Mouse (Mus musculus): ENCODE data around the gene Zfp617. TPM values are rescaled to one million over a fixed set of nuclear protein-coding genes. Genes with fewer than 3 reads are reported as not detected.
"Not testable (repeated sequence)": the region's sequence is repeated elsewhere in the genome, so short reads cannot be mapped to it uniquely, and the experiment has no call there.

The Zfp617 gene
- 10 to 100 TPM; 22.2 to 23.1 (median 22.8) TPM for polyA plus RNA-seq (2017; shearing (Covaris generic))

DNA sequence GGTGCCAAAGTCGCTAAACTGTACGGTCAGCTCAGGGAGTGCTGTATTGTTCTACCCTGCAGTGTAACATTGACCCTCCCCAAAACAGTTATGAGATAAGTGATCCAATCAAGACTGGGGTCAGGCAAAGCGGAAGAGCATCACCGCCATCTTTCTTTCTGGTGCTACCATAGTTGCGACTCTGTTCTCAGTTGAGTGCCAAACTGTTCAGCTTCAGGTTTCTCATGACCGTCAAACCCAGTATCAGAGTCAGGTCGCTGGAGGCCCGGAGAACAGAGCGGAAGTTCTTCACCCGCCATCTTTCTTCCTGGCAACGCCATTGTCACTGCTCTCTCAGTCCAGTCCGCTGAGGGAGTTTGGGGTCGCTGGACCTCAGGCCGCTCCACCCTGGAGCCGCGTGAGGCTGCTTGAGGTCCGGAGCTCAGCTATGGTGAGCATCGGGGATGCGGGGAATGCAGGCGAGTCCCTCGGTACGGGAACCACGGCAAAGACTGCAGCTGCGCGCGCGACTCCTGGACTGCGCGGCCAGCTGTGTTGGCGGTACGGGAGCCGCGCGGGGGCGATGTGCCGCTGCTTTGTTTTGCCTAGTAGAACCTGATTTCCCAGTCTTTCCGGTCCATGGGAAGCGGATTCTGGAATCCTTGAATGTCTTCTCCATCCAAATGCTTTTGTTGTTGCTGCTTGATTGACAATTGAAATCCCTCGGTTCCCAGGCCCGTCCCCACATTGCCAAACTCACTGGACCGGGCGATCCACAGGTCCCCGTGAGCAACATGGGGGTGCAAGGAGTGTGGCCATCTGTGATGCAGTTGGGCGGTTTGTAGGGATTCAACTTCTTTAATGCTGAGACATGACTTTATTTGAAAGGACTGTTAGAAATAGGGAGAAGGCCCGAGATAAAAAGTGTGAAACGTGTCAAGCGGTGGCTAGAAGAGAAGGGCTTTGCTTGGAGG, at the start of gene Zfp617, which contains the start of gene Zfp882:
TSS of gene Zfp617 (plus strand) at position 327 of the 953 bp plus-strand sequence.
TSS of gene Zfp882 (plus strand) at position 300 of the 953 bp plus-strand sequence.
- ATAC-seq = peak; percentile 88

GRCm38 (mm10) chr8:71861551-71861950, 46.9 kb upstream of the Zfp617 start:
- ATAC-seq = not testable (repeated sequence)

- not testable (repeated sequence) for ATAC-seq
These were observed 46.4 kb upstream of the Zfp617 start for GRCm38 (mm10) chr8:71862038-71862437.

DNA sequence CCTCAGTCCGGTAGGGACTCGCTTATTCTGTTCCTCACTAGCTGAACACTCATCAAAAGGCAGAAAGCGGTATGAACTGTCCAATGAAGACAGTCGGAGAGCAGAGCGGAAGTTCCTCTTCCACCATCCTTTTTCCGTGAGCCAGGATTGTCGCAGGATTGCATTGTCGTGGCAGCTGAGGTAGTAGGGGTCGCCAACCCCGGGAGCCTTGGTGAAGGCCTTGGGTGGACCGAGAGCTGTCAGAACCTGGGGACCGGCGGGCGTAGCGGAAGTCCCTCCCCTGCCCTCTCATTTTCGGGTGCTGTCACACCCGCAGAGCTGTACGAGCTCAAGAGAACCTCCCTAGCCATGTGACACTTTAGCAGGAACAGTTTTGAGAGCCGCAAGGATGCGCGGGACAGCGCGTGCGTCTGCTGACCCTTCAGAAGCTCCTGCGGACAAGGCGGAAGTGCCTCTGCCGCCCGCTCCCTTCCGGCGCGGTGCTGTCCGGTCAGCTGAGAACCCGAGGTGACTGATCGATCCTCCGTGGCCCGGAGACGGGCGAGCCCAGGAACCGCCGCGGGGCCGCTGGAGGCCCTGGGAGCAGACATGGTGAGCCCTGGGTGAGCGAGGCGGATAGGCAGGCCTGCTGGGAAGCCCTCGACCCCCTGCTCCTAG, 26.7 kb upstream of the Zfp617 start, which contains the start of gene Zfp709:
TSS of gene Zfp709 (plus strand) at position 402 of the 657 bp plus-strand sequence.
- peak; percentile 85 for ATAC-seq

DNA sequence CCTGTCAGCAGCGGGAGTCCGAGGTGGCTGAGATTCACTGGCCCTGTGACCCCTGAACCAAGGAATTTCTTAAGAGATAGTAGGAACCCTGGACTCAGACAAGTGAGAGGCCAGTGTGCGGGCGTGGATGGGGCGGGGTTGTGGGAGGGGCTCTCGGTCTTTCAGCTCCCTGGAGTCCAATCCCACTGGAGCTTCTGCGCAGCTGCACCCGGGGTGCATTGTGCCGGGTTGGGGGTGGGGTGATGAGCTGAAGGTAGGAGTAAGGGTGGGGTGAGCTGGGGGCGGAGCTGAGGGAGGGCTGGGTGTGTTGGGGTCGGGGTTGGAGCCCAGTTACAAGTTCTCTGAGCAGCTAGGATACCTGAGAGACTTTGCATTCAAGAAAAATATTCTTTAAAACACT, 7.8 kb upstream of the Zfp617 start:
- ATAC-seq = not testable (repeated sequence)

- not testable (repeated sequence) for ATAC-seq
These were observed 5.4 kb upstream of the Zfp617 start for GRCm38 (mm10) chr8:71903084-71903483.

DNA sequence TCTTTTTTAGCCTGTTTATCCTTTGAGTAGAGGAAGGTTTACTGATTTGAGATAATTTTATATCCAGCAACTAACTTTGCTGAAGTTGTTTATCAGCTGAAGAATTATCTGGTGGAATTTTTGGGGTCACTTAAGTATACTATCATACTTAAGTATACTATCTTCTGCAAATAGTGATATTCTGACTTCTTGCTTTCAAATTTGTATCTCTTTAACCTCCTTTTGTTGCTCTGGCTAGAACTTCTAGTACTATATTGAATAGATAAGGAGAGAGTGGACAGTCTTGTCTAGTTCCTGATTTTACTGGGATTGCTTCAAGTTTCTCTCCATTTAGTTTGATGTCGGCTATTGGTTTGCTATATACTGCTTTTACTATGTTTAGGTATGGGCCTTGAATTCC, 1.6 kb upstream of the Zfp617 start:
- ATAC-seq = no peak

- no peak for ATAC-seq
These were observed 607 bp upstream of the Zfp617 start for GRCm38 (mm10) chr8:71907798-71908257.

DNA sequence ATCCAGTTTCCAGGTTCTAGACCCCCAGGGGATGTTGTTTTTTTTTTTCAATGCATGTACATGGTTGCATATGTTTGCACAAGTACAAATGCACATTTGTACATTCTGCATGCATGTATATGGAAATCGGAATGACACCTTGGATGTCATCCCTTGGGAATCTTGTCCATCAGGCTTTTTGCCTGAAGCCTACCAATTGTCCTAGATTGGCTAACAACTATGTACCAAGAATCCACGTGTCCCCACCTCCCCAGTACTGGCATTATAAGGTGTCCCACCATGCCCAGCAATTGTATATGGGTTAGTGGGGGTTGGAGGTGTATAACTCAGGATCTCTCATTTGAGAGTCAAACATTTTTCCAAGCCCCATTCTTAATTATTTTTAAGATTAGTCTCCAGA, 3.9 kb downstream of the Zfp617 start:
- no peak for ATAC-seq

- ATAC-seq = peak; percentile 97
These were observed 14.3 kb downstream of the Zfp617 start for GRCm38 (mm10) chr8:71922567-71923401.

DNA sequence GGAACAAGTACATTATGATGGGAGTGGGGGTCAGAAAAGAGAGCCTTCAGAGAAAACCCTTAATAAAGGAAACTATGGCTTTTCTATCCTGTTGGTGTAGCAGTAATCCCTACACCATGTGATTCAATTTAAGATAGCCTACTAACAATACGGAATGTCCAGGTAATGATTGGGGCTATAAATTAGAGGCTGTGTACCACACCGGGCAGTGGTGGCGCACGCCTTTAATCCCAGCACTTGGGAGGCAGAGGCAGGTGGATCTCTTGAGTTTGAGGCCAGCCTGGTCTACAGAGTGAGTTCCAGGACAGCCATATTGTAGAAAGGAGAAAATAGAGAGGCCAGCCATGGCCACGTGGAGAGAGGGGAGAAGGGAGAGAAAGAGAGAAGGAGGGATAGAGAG, 17.4 kb downstream of the Zfp617 start:
- ATAC-seq = no peak

DNA sequence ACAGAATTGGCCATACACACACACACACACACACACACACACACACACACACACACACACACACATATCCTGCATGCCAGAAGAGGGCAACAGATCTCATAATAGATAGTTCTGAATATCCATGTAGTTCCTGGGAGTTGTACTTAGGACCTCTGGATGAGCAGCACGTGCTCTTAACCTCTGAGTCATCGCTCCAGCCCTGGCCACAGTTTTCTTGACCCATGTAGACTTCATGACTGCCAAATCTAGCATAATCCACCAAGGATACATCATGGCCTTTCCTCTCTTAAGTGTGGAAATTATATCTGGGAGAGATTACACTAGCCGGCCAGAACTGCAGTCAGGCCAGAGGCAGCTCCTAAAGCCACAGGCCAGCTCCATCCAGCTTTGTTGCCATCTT, 18.1 kb downstream of the Zfp617 start:
- ATAC-seq = no peak

DNA sequence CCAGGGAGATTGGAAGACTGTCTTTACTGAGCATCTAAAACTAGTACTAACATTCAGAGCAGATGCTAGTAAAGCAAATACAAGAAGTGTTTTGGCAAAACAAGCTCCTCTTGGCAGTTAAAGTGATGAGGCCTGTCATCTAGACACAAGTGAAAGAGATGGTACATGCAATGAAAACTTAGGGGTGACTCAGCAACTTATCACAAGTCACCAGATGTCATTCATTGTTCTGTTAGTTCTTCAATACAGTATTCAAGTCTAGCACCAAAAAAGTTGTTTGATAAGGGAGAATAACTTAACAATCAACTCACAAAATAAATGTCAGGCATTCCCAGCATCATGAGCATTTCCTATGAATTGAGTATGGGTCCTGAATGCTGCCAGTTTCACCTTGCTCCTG, 19.3 kb downstream of the Zfp617 start:
- no peak for ATAC-seq

GRCm38 (mm10) chr8:71938037-71938436, 29.6 kb downstream of the Zfp617 start:
- ATAC-seq = not testable (repeated sequence)

GRCm38 (mm10) chr8:71940293-71941208, 32.1 kb downstream of the Zfp617 start:
- no peak for ATAC-seq

- ATAC-seq = no peak
These were observed 33.3 kb downstream of the Zfp617 start for GRCm38 (mm10) chr8:71941776-71942175.

- peak; percentile 36 for ATAC-seq
These were observed 40.2 kb downstream of the Zfp617 start for GRCm38 (mm10) chr8:71948624-71949023.

DNA sequence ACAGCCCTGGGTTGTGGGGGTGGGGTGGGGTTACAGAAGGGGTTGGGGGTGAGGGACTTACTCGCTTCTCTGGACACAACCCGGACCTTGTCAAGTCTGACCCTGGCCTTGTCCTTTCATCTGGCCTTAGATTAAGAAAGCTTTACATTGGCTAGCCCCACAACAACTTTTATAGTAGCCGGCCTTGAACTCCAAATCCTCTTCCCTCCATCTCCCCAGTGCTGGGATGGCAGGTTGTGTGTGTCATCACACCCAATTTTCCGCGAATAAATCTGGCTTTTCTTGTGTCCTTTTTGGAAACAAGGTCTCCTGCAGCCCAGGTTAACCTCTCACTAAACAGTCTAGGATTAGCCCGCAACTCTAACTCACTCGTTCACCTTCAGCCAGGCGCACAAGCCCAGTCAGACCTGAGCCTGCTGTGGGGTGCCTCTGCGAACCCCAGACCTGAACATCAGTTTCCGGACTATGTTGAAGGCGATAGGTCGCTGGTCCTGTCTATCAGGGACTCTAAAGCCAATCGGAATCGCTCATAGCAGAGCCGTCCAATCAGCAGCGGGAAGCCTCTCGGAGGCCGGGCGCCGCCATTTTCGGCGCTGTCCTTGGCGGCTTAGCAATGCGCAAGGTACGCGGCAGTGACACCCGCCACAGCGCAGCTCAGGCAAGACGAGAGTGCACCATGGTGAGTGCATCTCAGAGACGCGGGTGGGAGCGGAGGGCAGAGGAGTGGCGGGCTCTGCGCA, 42.2 kb downstream of the Zfp617 start, which contains the start of gene Zfp961:
TSS of gene Zfp961 (plus strand) at position 557 of the 740 bp plus-strand sequence.
- ATAC-seq = peak; percentile 99

- no peak for ATAC-seq
These were observed 43.2 kb downstream of the Zfp617 start for GRCm38 (mm10) chr8:71951436-71952161.

DNA sequence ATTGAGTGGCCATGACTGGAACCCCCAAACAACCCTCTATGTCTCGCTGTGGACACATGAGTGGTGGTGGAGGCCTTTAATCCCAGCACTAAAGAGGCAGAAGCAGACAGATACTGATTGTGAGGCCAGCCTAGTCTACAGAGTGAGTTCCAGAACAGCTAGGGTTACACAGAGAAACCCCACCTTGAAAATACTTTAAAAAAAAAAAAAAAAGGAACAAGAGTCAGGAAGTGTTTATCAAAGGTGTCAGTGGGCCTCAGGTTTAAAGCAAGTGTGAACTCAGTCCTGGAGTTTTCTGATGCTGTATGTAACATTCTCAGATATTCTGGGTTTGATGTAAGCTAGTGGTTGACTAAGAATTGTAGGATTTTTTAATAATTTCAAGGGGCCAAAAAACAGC, 44.1 kb downstream of the Zfp617 start:
- no peak for ATAC-seq
